Mouse (Mus musculus) hindbrain, embryonic 11.5 days (tissue): Measurements from ENCODE around the gene Pak4. TPM values are rescaled to one million over a fixed set of nuclear protein-coding genes. Genes with fewer than 3 reads are reported as not detected.

Experiments
- ATAC-seq: fragments of 200-750 bp; cut with Nextera tagmentation; 2 replicates; pipeline ENCODE4 v1.8.0; 2017; ENCODE audit warnings: mild to moderate bottlenecking, moderate TSS enrichment, moderate library complexity; ENCODE audit not compliant: low FRiP score
- DNase-seq: peaks from one replicate; pipeline ENCODE4 v3.0.0-alpha.2; 2015; ENCODE audit warnings: low spot score
- H3K27ac ChIP-seq: fragments of 300-500 bp; sonication (generic); 2 replicates; pipeline ENCODE4 v1.5.1; 2014; ENCODE audit warnings: mild to moderate bottlenecking, low read depth, low read length
- H3K27me3 ChIP-seq: fragments of 300-500 bp; sonication (generic); 2 replicates; pipeline ENCODE4 v1.6.1; 2014; ENCODE audit warnings: mild to moderate bottlenecking, low read length, moderate library complexity, mixed read lengths; ENCODE audit not compliant: control insufficient read depth, insufficient read depth
- H3K36me3 ChIP-seq: fragments of 300-500 bp; sonication (generic); 2 replicates; pipeline ENCODE4 v1.6.1; 2014; ENCODE audit warnings: mild to moderate bottlenecking, low read length, moderate library complexity, mixed read lengths; ENCODE audit not compliant: control insufficient read depth, insufficient read depth
- H3K4me1 ChIP-seq: fragments of 300-500 bp; sonication (generic); replicated peaks from 2 replicates; pipeline ENCODE4 v1.6.1; 2014; ENCODE audit warnings: low read length, mixed read lengths; ENCODE audit not compliant: control insufficient read depth, insufficient read depth
- H3K4me2 ChIP-seq: fragments of 300-500 bp; sonication (generic); replicated peaks from 2 replicates; pipeline ENCODE4 v1.6.1; 2014; ENCODE audit warnings: mild to moderate bottlenecking, low read depth, low read length
- H3K4me3 ChIP-seq: fragments of 300-500 bp; sonication (generic); 2 replicates; pipeline ENCODE4 v1.5.1; 2014; ENCODE audit warnings: low read depth, low read length
- H3K9ac ChIP-seq: fragments of 300-500 bp; sonication (generic); 2 replicates; pipeline ENCODE4 v1.6.1; 2014; ENCODE audit warnings: low read depth, low read length
- H3K9me3 ChIP-seq: fragments of 300-500 bp; sonication (generic); 2 replicates; pipeline ENCODE4 v1.6.1; 2016; ENCODE audit warnings: low read length; ENCODE audit not compliant: control insufficient read depth
- WGBS: fragments of 180-500 bp; shearing (Covaris S2); extraction: QIAGEN DNeasy Blood & Tissue Kit; methylation state at CpG from one replicate; pipeline ENCODE4 v1.1.7; 2014; 5-methylcytosine and 5-hydroxymethylcytosine counted together
- polyA plus RNA-seq: library from polyadenylated mRNA; unstranded; fragments of >200 nt; fragmentation: Nextera tagmentation; extraction: Ambion mirVana; gene quantifications from 2 replicates; pipeline ENCODE4 v1.2.1, GENCODE M21; 2014

Gene Pak4
- polyA plus RNA-seq, 1 experiment from 2014 or later, result 32.6 TPM

DNA sequence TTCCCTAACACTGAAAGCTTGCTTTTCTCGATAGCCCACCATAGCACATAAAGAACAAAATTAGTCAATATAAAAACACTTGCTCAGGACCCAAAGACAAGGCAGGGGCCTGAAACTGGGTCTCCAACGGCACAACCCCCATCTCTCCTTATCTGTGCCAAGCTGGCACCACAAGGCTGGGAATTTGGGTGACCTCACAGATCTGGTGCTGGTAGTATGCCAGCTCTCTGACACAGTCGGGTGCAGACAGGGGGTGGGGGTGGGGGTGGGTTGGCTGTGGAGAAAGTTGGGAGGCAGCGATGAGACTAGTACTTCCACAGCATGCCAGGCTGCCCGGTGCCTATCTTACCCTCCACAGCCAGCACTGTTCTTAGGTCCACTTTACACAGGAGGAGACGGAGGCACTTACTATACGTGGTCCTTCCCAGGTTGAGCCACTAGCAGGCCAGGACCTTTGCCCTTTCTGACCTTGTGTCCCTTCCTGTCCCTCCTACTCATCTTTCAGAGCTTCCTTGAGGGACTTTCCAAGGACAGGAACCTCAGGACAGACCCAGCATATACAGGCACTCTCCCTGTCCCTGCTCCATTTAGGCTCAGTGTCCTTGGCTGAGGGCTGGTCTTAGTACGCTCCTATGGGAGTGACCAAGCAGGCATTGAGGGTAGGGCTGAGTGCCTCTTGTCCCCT, 2.1 kb downstream of the Pak4 start:
- no peak for ATAC-seq

DNA sequence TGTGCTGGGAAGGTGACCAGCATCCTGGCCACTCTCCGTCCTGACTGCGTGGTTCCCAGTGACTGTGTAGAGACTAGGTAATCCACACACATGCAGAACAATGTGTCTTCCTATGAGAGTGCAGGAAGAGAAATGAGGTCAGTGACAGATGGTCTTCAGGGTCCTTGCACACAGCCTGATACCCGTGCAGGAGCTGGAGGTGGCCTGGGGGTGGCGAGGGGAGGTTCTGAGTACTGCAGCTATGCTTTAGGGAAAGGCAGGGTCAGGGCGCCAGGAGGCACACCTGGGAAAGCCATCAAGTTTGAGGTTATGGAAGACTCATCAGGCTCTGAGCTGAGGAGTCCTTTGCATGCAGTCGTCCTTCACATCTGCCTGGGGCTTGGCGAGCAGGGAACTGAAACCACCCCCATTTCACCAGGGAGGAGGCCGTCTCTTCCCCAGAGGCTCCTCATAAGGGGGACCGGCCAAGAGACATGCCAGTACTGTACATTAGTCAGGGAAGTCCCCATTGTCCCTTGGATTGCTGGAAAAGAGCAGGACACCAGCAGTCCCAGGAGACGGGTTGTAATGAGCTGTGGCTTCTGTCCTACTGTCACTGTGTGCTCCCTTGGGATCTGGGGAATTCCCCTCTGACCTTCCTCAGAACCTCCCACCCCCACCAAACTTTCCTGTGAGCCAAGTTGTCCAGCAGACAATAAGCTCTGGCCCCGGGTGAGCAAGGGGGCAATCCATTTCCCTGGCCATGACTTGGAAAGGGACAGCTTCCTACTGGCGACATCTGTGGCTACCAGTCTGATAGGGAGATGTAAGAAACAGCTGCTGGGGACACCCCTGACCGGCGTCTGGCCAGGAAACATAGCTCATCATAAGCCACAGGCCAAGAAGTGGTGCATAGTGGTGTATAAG, 4.5 kb downstream of the Pak4 start:
- no peak for DNase-seq
- H3K27me3 ChIP-seq, result no peaks in the 10 kb centered on the region
- 0 out of 2 replicates have a peak overlapping the region, but pooled peaks have one; percentile 15 for H3K9ac ChIP-seq
- H3K36me3 ChIP-seq, result no peaks in the 10 kb centered on the region
- H3K27ac ChIP-seq, result no peak overlapping the region
- no peaks in the 10 kb centered on the region for H3K9me3 ChIP-seq
- no peak for ATAC-seq
- H3K4me2 ChIP-seq, result no peak overlapping the region
- WGBS, result 47% methylated on average over 14 of the region's 14 CpGs
- peaks cover 12% of the 10 kb centered on the region for H3K4me1 ChIP-seq
- no peak overlapping the region for H3K4me3 ChIP-seq

More for the DNA sequence above, 2.1 kb downstream of the Pak4 start:
- 77% methylated on average over 8 of the region's 8 CpGs for WGBS
- H3K9me3 ChIP-seq, result no peaks in the 10 kb centered on the region
- H3K9ac ChIP-seq, result no peak overlapping the region
- no peaks in the 10 kb centered on the region for H3K27me3 ChIP-seq
- no peak overlapping the region for H3K4me2 ChIP-seq
- H3K27ac ChIP-seq, result no peak overlapping the region
- DNase-seq, result no peak
- peaks cover 12% of the 10 kb centered on the region for H3K4me1 ChIP-seq
- no peak overlapping the region for H3K4me3 ChIP-seq
- no peaks in the 10 kb centered on the region for H3K36me3 ChIP-seq

DNA sequence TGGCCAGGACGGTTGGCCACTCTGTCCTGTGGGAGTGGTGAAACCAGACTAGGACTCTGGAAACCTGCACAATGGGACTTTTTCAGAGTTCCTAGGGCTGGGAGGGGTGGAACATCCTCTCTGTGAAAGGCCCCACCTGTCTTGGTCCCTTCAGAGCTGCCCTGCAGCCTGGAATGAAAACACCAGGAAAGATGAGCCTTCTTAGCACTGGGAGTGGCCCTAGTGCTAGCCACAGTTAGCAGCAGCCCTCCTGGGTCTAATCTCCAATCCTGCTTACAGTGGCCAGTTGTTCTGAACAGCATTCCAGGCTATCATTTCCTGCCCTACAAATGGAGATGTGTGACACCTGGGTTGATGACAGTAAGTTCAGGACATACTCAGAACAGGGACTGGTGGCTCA, 6.1 kb downstream of the Pak4 start:
- H3K27me3 ChIP-seq, result no peaks in the 10 kb centered on the region
- 75% methylated on average over 1 of the region's 1 CpGs for WGBS
- H3K4me1 ChIP-seq, result peaks cover 16% of the 10 kb centered on the region
- H3K4me2 ChIP-seq, result no peak overlapping the region
- ATAC-seq (no peak), DNase-seq (no peak)
- no peak overlapping the region for H3K27ac ChIP-seq
- H3K4me3 ChIP-seq, result no peak overlapping the region
- no peaks in the 10 kb centered on the region for H3K9me3 ChIP-seq
- no peaks in the 10 kb centered on the region for H3K36me3 ChIP-seq
- H3K9ac ChIP-seq, result no peak overlapping the region

DNA sequence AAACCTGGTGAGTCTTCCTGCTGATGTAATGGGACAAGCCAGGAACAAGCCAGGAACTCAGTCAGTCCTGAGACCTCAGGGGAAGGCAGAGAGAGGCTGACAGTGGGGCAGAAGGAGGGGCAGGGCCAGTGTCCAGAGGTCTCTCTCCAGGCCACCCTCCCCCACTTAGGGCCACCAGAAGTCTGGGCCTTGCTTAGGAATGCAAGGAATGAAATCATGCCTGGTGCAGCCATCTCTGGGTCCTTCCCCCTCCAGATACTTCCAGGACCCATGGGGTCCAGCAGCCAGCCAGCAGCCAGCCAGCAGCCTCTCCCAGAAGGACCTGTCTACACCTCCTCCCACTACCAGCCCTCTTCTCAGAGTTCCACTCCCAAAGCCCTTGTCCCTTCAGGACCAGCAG, 10.3 kb downstream of the Pak4 start:
- DNase-seq (no peak), ATAC-seq (no peak)
- H3K4me3 ChIP-seq, result no peak overlapping the region
- no peak overlapping the region for H3K4me2 ChIP-seq
- no peaks in the 10 kb centered on the region for H3K36me3 ChIP-seq
- no peak overlapping the region for H3K27ac ChIP-seq
- no peak overlapping the region for H3K9ac ChIP-seq
- H3K27me3 ChIP-seq, result no peaks in the 10 kb centered on the region
- H3K4me1 ChIP-seq, result peaks cover 9% of the 10 kb centered on the region
- no peaks in the 10 kb centered on the region for H3K9me3 ChIP-seq

DNA sequence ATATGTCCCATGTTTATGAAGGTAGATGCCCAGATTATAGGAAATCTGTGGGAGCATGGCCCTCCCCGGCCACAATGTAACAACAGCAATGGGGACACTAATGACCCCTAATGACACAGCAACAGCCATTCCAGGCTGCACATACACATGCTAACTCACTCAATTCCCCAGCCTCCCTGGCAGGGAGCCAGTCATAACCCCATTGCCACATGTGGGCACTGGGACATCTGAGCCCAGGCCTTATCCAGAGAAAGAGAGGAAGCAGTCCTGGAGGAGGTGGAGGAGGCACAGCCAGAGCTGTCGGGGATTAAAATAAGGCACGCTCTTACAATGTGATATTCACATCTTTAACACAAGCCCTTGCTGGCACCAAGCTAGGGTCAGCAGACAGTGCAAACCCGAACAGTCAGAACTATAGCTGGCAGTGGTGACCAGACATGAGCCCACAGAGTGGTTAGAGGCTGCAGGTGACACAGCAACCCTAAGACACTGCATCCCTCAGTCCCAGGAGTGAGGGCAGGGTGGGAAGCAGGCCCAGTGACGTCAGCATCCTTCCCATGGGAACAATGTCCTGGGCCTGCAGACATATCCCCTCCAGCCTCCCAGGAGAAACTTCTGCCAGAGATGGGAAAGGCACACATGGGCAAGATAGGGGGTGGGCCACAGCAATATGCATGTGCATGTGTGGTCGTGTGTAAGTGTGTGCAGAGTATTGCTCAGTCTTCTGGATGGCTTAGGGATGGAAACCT, 11.1 kb downstream of the Pak4 start:
- Histone ChIP-seq H3K9ac (no peak overlapping the region), H3K4me3 (no peak overlapping the region), H3K9me3 (no peaks in the 10 kb centered on the region), H3K4me1 (peaks cover 9% of the 10 kb centered on the region), H3K4me2 (no peak overlapping the region), H3K36me3 (no peaks in the 10 kb centered on the region), H3K27ac (no peak overlapping the region), H3K27me3 (no peaks in the 10 kb centered on the region)
- 72% methylated on average over 6 of the region's 6 CpGs for WGBS
- DNase-seq (no peak), ATAC-seq (no peak)

DNA sequence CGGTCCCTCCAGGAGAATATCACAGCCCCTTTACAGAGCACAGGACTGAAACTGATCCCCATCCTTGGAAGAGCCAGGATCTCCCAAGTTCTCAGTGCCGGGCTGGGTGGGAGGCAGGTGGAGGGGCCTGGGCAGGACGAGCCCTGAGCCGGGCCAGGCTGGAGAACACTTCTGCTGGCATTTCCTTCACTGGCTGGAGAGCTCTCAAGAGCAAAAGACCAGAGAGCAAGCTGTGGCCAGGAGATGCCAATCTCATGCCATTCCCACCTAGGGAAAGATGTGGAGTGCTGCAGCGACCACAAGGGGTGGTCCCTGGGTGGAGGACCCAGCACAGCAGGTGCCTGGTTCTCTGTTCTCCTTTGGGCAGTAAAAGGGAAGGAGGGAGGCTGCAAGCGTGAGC, 13.0 kb downstream of the Pak4 start:
- WGBS, result 84% methylated on average over 6 of the region's 6 CpGs
- no peak for ATAC-seq
- H3K4me3 ChIP-seq, result no peak overlapping the region
- H3K27me3 ChIP-seq, result no peaks in the 10 kb centered on the region
- DNase-seq, result no peak
- no peaks in the 10 kb centered on the region for H3K36me3 ChIP-seq
- H3K4me2 ChIP-seq, result no peak overlapping the region
- no peak overlapping the region for H3K9ac ChIP-seq
- H3K27ac ChIP-seq, result no peak overlapping the region
- peaks cover 9% of the 10 kb centered on the region for H3K4me1 ChIP-seq
- no peaks in the 10 kb centered on the region for H3K9me3 ChIP-seq

DNA sequence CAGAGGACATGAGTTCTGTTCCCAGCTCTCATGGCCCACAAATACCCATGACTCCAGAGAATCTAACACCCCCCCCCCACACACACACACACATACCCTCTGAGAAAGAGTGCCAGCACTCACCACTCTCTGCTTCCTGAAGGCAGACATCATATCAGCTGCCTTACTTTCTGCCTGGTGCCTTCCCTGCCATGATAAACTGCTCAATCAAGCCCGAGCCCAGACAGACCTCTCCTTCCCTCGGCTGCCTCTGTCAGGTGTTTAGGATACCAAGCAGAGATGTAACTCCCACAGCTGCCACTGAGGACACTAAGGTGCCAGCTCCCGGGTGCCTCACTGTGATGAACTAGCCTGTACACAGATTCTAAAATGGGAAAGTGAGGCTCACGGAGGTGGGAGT, 13.5 kb downstream of the Pak4 start:
- Histone ChIP-seq H3K9me3 (no peaks in the 10 kb centered on the region), H3K36me3 (no peaks in the 10 kb centered on the region), H3K4me1 (peaks cover 9% of the 10 kb centered on the region), H3K27me3 (no peaks in the 10 kb centered on the region), H3K4me3 (no peak overlapping the region), H3K27ac (no peak overlapping the region), H3K4me2 (no peak overlapping the region), H3K9ac (no peak overlapping the region)
- no peak for DNase-seq
- ATAC-seq, result no peak
- 75% methylated on average over 4 of the region's 4 CpGs for WGBS

DNA sequence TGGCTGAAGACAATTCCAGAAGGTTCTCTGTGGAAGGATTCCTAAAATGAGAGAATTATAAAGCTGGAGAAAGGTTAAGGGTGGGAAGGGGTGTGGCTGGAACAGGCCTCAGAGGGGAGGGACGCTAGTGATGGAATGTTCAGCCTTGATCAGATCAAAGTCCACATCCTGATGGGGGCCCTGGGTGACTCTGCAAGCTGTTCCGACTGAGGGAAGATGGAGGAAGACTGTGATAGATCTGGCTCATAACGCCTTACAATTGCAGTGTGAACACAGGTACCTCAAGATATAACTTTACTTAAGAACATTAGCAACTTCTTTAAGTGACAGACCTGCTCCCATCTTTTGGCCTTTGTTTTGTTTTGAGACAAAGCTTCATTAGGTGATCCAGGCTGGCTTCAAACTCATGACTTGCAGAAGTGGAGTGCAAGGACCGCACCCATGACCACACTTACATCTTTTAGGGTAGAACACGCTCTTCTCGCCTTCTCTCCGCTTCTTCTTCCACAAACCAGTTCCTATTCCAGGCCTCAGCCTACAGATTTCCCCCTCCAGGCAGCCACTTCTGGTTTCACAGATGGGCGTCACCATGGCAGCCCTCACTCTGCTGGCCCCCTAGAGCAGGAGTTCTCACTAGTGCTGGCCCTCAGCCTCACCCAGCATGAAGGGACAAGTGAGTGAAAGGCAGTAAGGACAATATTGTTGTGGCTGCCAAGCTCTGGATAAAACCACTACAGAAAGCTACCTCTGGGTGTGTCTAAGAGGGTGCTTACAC, 14.2 kb downstream of the Pak4 start:
- ATAC-seq (no peak), DNase-seq (no peak)
- Histone ChIP-seq H3K4me1 (peaks cover 9% of the 10 kb centered on the region), H3K9me3 (no peaks in the 10 kb centered on the region), H3K9ac (no peak overlapping the region), H3K27ac (no peak overlapping the region), H3K36me3 (no peaks in the 10 kb centered on the region), H3K4me2 (no peak overlapping the region), H3K4me3 (no peak overlapping the region), H3K27me3 (no peaks in the 10 kb centered on the region)
- WGBS, result 87% methylated on average over 8 of the region's 8 CpGs
